Mouse (Mus musculus): ENCODE results near the gene Armc7.
"Not testable (repeated sequence)": the region's sequence is repeated elsewhere in the genome, so short reads cannot be mapped to it uniquely, and the experiment has no call there.

The Armc7 gene

GRCm38 (mm10) chr11:115490441-115491355 lies 15.2 kb downstream of the Armc7 start:
- no peak for DNase-seq (ENCODE audit: low spot score in 2 of 2)

- DNase-seq (ENCODE audit: low spot score in 2 of 2): peak; percentile 84 to 92
Observed at GRCm38 (mm10) chr11:115491356-115492083, 16.1 kb downstream of the Armc7 start, which contains the start of gene Nt5c. Gene Nt5c (minus strand): TSS chr11:115491862.

- DNase-seq (ENCODE audit: low spot score in 2 of 2): no peak
Observed at GRCm38 (mm10) chr11:115492387-115492786, 16.9 kb downstream of the Armc7 start.

DNA sequence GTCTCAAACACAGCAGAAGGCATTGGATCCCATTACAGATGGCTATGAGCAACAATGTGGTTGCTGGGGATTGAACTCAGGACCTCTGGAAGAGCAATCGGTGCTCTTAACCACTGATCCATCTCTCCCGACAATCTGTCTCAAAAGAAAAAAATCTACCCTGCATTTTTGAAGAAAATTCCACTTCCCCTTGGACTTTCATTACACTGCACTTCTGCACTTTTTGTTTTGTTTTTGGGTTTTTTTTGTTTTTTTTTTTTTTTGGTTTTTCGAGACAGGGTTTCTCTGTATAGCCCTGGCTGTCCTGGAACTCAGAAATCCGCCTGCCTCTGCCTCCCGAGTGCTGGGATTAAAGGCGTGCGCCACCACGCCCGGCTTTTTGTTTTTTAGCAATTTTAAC lies 21.1 kb downstream of the Armc7 start:
- not testable (repeated sequence) for DNase-seq (ENCODE audit: low spot score in 2 of 2)

DNA sequence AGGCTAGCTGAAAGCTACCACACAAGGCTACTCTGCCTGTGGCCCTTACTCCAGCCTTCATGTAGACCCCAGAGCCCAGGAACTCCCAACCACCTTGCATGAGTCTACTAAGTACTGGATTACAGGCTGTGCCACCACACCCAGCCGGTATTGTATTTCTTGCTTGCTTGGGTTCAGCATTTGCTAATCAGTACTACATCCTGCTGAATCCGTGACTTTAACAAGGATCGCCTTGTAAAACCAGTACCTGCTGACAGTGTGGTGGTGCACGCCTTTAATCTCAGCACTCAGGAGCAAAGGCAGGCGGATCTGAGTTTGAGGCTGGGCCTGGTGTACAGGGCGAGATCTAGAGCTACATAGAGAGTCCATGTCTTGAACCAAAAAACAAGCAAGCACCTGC lies 27.2 kb downstream of the Armc7 start:
- no peak for DNase-seq (ENCODE audit: low spot score in 2 of 2)

DNA sequence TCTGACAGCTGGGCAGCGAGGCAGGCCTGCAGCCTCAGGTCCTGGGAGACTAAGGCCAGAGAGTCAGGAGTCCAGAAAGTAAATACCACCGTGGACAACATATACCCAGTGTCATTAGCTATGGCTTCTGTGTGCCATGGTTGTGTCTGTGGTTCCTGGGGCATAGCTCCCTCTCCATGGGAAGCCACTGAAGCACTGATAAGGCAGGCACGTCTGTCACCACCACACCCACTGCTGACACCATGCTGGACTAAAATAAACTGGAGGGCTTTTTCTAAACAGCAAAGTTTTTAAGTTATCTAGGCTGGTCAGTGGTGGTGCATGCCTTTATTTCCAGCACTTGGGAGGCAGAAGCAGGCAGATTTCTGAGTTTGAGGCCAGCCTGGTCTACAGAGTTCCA lies 31.1 kb downstream of the Armc7 start:
- DNase-seq (ENCODE audit: low spot score in 2 of 2): peak; percentile 54 to 71

DNA sequence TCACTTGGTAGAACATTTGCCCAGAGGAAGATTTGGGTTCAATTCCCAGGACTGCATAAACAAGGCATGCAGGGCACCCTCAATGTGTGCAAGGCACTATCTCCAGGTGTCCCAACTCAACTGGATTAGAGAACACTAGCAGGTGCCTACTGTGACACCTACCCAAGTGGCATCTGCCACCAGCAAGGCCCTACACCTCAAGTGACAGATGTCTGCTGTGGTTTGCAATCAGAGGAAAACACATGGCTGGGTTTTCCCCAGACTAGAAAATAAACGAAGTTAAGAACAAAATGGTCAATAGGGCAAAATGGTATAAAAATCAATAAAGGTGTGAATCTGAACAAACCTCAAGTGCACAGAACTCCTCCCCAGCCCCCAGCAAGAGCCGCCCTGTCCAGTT lies 32.6 kb downstream of the Armc7 start:
- no peak for DNase-seq (ENCODE audit: low spot score in 2 of 2)

GRCm38 (mm10) chr11:115509773-115510506 lies 34.5 kb downstream of the Armc7 start:
- DNase-seq (ENCODE audit: low spot score in 2 of 2): peak in 1 of 2 experiments; percentile 39

DNA sequence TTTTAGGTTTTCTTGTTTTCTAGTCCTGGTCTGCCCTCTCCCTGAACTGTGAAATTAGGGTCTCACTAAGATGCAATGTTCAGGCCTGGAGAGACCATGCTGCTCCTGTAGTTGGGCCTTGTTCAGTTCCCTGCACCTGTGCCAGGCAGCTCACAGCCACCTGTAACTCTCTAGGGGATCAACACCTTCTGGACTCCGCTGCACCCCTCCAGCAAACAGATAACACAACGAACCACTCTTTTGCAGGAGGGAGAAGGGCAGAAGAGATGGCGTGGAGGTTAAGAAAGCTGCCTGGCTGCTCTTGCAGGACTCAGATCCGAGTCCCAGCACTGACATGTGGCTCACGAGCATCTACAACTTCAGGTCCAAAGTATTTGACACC lies 35.0 kb downstream of the Armc7 start:
- no peak for DNase-seq (ENCODE audit: low spot score in 2 of 2)

- DNase-seq (ENCODE audit: low spot score in 2 of 2): peak in 1 of 2 experiments; percentile 51
Observed at GRCm38 (mm10) chr11:115511121-115511520, 35.7 kb downstream of the Armc7 start.

DNA sequence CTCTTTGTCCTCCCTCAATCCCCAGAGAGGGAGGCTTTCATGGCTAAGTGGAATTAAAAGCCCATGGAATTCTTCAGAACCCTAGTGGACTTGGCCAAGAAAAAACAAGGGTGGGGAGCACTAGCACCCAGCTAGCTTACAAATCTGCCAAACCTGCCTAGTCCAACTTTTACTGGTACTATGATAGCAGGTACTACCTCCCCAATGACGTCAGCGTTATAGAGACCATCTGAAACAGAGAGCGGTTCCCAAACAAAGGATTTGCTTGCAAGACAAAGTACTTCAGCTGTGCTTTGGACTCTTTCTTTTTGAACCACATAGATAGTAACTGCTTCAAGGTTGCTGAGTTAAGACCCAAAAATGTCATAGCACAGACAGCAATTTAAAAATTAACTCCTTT lies 36.5 kb downstream of the Armc7 start:
- DNase-seq (ENCODE audit: low spot score in 2 of 2): no peak

DNA sequence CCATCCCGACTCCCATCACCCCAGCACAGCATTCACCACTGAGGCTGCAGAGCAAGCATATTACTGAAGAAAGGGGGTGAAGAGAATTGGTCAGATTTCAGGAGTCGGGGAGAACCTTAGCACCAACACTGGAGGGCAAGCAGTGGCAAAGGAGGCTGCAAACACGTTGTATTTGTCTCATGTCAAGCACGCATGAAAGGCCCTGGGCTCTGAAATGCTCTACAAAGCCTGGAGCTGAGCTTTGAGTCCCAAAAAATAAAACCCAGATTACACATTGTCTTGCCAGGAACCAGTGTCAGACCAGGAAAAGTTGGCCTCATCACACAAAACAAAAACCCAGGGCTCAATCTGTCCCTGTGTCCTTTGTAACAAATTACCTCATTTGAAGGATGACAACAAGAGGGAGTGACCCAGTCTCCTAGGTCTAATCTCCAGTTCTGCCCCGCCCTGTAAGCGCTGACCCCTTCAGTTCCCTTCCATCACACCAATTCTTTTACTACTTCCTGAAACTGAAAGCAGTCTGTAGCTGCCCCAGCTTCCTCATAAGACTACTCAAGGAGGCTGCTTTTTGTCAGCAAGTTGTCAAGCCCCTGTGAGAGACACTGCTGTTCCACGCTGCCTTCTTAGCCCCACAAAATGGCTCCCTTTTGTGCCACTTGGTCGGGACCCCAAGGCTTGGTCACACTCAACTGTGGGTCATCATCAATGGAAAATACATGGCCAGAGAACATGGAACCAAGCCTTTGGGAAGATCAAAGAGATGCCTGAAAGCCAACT lies 37.1 kb downstream of the Armc7 start:
- DNase-seq (ENCODE audit: low spot score in 2 of 2): peak in 1 of 2 experiments; percentile 51

DNA sequence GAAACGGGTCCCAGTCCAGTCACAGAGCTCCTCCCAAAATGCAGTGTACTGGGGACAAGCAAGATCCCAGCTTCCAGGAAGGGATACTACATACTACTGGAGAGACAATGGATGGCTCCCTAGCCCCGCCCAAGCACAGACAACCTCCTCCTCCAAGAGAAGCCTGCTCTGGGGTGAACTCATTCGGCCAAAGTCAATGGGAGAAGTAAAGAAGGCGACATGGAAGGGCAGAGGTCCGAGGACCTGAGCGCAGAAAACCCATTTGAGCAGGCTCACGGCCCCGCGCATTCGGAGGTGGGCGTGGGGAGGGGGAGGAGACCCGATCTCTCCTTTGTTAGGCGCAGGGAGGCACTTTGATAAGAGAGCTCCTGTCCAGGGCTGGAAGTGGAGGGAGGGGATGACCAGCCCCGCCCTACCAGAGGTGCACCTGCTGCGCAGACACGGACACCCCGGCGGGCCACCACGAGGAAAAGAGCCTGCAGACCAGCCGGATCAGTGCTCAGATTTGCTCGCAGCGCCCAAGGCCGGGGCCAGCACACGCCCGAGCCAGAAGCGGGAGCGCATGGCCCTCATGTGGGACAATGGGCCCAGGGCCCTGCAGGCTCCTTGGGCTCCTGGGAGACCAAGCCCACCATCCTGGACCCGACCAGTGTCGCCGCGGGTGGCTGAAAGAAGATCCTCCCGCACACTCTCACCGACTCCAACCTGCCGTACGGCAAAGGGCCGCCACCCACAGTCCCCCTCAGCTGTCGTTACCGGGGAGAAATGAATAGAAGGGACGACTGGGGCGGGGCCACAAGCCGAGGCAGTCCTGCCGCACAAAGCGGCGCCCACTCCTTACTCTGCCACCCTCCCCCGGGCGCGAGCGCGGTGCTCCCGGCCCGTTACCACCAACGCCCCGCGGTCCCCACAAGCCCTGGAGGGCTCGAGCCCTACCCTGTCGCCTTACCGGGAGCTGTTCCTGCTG lies 38.1 kb downstream of the Armc7 start:
- peak; percentile 64 to 86 for DNase-seq (ENCODE audit: low spot score in 2 of 2)

DNA sequence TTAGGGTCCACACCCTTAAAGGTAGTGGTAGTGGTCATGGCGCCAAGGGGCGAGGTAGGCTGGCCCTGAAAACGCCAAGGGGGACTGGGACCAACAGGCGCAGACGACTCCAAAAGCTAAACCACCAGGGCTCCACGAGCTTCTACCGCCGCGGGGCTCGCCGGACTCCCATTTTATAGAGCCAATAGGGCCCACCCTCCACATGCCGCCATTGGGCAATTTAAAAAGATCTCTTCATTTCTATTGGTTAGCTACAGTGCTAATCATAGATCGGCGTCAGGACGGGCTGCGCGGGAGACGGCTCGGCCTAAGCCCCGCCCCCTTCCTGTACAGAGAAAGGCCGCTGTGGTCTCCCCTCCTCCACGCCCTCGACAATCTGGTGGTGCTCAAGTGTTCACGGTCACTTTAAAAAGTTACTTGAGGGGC lies 38.8 kb downstream of the Armc7 start, which contains the start of gene Jpt1:
Jpt1 (minus strand) TSS at position 150 of the 426 bp plus-strand sequence.
- peak; percentile 94 to 96 for DNase-seq (ENCODE audit: low spot score in 2 of 2)

DNA sequence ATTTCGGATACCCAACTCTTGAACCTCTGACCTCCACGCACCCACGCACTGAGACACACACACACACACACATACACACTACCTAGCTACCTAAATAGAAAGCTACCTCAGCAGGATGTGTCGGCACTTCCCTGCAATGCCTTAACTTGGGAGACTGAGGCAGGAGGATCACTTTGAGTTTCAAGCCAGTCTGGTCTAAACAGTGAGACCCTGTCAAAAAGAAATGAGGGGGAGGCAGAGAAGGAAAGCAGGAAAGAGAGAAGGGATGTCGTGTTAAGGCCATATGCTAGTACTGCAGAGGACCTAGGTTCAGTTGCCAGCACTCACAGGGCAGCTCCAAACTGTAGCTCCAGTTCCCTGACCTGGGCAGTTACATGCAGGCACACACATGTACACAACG lies 39.6 kb downstream of the Armc7 start:
- DNase-seq (ENCODE audit: low spot score in 2 of 2): no peak

DNA sequence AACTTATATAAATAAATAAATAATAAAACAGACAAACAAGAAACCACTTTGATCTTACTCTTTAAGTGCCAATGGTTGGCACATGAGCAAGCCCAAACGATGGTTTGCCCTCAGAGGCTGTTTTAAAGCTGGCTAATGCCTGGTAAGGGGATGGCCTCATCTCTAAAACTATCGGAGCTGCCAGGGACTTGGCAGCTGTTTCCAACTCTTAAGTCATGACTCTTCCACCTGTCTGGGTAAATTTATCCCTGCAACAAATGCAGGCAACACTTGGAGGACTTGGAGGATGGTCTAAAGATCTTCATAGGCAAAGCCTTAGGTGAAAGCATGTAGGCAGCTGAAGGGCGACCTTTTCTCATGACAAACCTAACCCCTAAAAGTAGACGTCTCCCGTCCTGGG lies 41.5 kb downstream of the Armc7 start:
- DNase-seq (ENCODE audit: low spot score in 2 of 2): no peak

- no peak for DNase-seq (ENCODE audit: low spot score in 2 of 2)
Observed at GRCm38 (mm10) chr11:115518693-115519092, 43.2 kb downstream of the Armc7 start.

GRCm38 (mm10) chr11:115519581-115519980 lies 44.1 kb downstream of the Armc7 start:
- no peak for DNase-seq (ENCODE audit: low spot score in 2 of 2)

GRCm38 (mm10) chr11:115520218-115520617 lies 44.8 kb downstream of the Armc7 start:
- DNase-seq (ENCODE audit: low spot score in 2 of 2): no peak

DNA sequence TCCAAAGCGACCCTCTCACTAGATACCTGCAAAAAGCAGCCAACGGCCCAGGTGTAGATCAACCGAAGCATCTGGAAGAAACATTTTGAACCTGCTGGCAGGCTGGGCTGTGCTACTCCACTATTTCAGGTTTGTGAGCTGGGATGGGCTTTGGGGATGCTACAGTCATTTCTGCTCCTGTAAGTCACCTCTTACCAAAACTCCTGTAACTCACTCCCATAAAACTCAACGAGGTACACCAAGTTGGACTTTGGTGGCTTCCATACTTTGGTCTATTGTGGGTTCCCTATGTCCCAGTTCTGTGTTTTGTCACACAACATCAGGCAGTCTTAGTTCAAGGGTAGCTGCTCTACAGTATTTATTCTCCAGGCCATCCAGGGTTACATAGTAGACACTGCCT lies 45.6 kb downstream of the Armc7 start:
- DNase-seq (ENCODE audit: low spot score in 2 of 2): no peak
